Mouse (Mus musculus): ENCODE data around the gene Slc38a8.

Slc38a8 gene

GRCm38 (mm10) chr8:119501598-119501997, at the start of gene Slc38a8:
TSS of gene Slc38a8 (minus strand) at chr8:119501698.
- no peak for DNase-seq (ENCODE audit: low spot score)

GRCm38 (mm10) chr8:119548560-119549113, 47.1 kb upstream of the Slc38a8 start:
- no peak for DNase-seq (ENCODE audit: low spot score)

GRCm38 (mm10) chr8:119547019-119547691, 45.7 kb upstream of the Slc38a8 start:
- no peak for DNase-seq (ENCODE audit: low spot score)

GRCm38 (mm10) chr8:119545791-119546190, 44.3 kb upstream of the Slc38a8 start:
- DNase-seq (ENCODE audit: low spot score) = no peak

GRCm38 (mm10) chr8:119545180-119545579, 43.7 kb upstream of the Slc38a8 start:
- no peak for DNase-seq (ENCODE audit: low spot score)

GRCm38 (mm10) chr8:119544606-119545005, 43.1 kb upstream of the Slc38a8 start:
- no peak for DNase-seq (ENCODE audit: low spot score)

GRCm38 (mm10) chr8:119531973-119532372, 30.5 kb upstream of the Slc38a8 start:
- no peak for DNase-seq (ENCODE audit: low spot score)

- no peak for DNase-seq (ENCODE audit: low spot score)
Observed at GRCm38 (mm10) chr8:119531397-119531796, 29.9 kb upstream of the Slc38a8 start.

- DNase-seq (ENCODE audit: low spot score) = no peak
Observed at GRCm38 (mm10) chr8:119530937-119531336, 29.4 kb upstream of the Slc38a8 start.

- no peak for DNase-seq (ENCODE audit: low spot score)
Observed at GRCm38 (mm10) chr8:119528762-119529161, 27.3 kb upstream of the Slc38a8 start.

- no peak for DNase-seq (ENCODE audit: low spot score)
Observed at GRCm38 (mm10) chr8:119520102-119520501, 18.6 kb upstream of the Slc38a8 start.

GRCm38 (mm10) chr8:119516674-119517073, 15.2 kb upstream of the Slc38a8 start:
- no peak for DNase-seq (ENCODE audit: low spot score)

GRCm38 (mm10) chr8:119515767-119516166, 14.3 kb upstream of the Slc38a8 start:
- no peak for DNase-seq (ENCODE audit: low spot score)

GRCm38 (mm10) chr8:119514940-119515339, 13.4 kb upstream of the Slc38a8 start:
- no peak for DNase-seq (ENCODE audit: low spot score)

GRCm38 (mm10) chr8:119513405-119513804, 11.9 kb upstream of the Slc38a8 start:
- DNase-seq (ENCODE audit: low spot score) = no peak

GRCm38 (mm10) chr8:119511722-119512121, 10.2 kb upstream of the Slc38a8 start:
- DNase-seq (ENCODE audit: low spot score) = no peak

- DNase-seq (ENCODE audit: low spot score) = no peak
Observed at GRCm38 (mm10) chr8:119510471-119510870, 9.0 kb upstream of the Slc38a8 start.

- no peak for DNase-seq (ENCODE audit: low spot score)
Observed at GRCm38 (mm10) chr8:119506106-119506505, 4.6 kb upstream of the Slc38a8 start.

GRCm38 (mm10) chr8:119505488-119505887, 4.0 kb upstream of the Slc38a8 start:
- no peak for DNase-seq (ENCODE audit: low spot score)

- no peak for DNase-seq (ENCODE audit: low spot score)
Observed at GRCm38 (mm10) chr8:119503191-119503767, 1.8 kb upstream of the Slc38a8 start.

GRCm38 (mm10) chr8:119502111-119502510, 613 bp upstream of the Slc38a8 start:
- DNase-seq (ENCODE audit: low spot score) = no peak

- no peak for DNase-seq (ENCODE audit: low spot score)
Observed at GRCm38 (mm10) chr8:119499836-119500235, 1.7 kb downstream of the Slc38a8 start.

- no peak for DNase-seq (ENCODE audit: low spot score)
Observed at GRCm38 (mm10) chr8:119496848-119497247, 4.7 kb downstream of the Slc38a8 start.

- DNase-seq (ENCODE audit: low spot score) = no peak
Observed at GRCm38 (mm10) chr8:119487093-119487492, 14.4 kb downstream of the Slc38a8 start.
